Mouse (Mus musculus): ENCODE measurements at regions not wholly inside any gene's neighbourhood (a gene's known extent, or its start where the extent isn't known, plus 50 kb on each side); places are given as distances from the start of the nearest gene placed in this dataset.

DNA sequence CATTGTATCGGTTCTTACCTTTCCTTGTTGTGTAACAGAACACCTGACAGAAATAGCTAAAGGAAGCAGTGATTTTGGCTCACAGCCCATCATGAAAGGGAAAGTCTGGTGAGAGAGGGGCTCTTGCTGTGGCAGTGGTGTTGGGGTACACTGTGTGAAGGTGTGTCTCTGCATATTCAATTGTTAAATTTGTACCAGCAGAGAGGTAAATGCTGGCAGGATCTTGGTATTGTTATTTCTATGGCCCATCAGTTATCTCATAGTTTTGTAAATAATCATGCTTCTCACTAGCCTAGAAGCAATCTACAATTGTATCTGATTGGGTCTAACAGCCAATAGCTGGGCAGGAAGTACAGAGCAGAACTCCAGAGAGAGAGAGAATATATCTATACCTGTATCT is 95.7 kb downstream of the Mfap3l start:
- TF ChIP-seq MYOD1 (IDR thresholded peaks at IDR 0.05; ENCODE audit: control insufficient read depth, insufficient read length, low read depth) (no peak), MAX (IDR thresholded peaks at IDR 0.05) (no peak), USF1 (IDR thresholded peaks at IDR 0.05; ENCODE audit: low read depth) (no peak), CEBPB (IDR thresholded peaks at IDR 0.05; ENCODE audit: low read depth) (no peak), FOSL1 (IDR thresholded peaks at IDR 0.05; ENCODE audit: insufficient read depth, low read length, poor library complexity, severe bottlenecking) (no peak), CTCF (IDR thresholded peaks at IDR 0.05; ENCODE audit: control insufficient read depth, insufficient read depth, insufficient read length) (no peak), MYOG (IDR thresholded peaks at IDR 0.05; ENCODE audit: control insufficient read depth, extremely low read depth, insufficient read length) (no peak)
- no peaks in the 10 kb centered on the region for H3K27me3 ChIP-seq (ENCODE audit: control insufficient read depth, insufficient read depth, insufficient read length)
- H3K79me3 ChIP-seq (ENCODE audit: low read depth), result no peaks in the 10 kb centered on the region
- no peaks in the 10 kb centered on the region for H3K79me2 ChIP-seq (ENCODE audit: control insufficient read depth, insufficient read depth)
- H3K4me3 ChIP-seq (ENCODE audit: insufficient read depth, poor library complexity, severe bottlenecking), result no peak overlapping the region
- no peaks in the 10 kb centered on the region for H3K36me3 ChIP-seq (ENCODE audit: control insufficient read depth, insufficient read depth)
- H3ac ChIP-seq (ENCODE audit: control insufficient read depth, insufficient read length, low read depth), result no peak overlapping the region

DNA sequence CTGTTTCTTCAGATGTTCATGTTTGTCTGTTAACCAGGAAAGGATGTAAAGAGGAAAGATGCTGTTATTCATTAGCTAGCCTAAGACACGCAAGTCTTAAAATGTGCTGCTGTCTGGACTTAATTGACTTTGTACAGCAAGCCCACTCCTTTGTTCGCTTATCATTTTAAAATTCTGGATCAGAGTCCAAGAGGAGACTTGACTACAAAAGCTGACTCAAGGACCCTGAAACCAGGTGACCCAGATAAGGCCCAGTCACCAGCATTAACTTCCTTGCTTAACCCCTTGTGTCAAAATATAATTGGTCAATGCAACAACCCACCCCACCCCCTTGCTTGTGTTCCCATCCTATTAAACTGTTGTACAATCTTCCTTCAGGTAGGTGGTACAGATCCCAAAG is 99.9 kb downstream of the Mfap3l start:
- no peak for TF ChIP-seq FOSL1 (IDR thresholded peaks at IDR 0.05; ENCODE audit: insufficient read depth, low read length, poor library complexity, severe bottlenecking)
- no peak for TF ChIP-seq MYOG (IDR thresholded peaks at IDR 0.05; ENCODE audit: control insufficient read depth, extremely low read depth, insufficient read length)
- TF ChIP-seq MYOD1 (IDR thresholded peaks at IDR 0.05; ENCODE audit: control insufficient read depth, insufficient read length, low read depth), result no peak
- TF ChIP-seq CTCF (IDR thresholded peaks at IDR 0.05; ENCODE audit: control insufficient read depth, insufficient read depth, insufficient read length), result no peak
- no peak for TF ChIP-seq CEBPB (IDR thresholded peaks at IDR 0.05; ENCODE audit: low read depth)
- TF ChIP-seq MAX (IDR thresholded peaks at IDR 0.05), result no peak
- Histone ChIP-seq H3K79me3 (ENCODE audit: low read depth) (no peaks in the 10 kb centered on the region), H3K79me2 (ENCODE audit: control insufficient read depth, insufficient read depth) (no peaks in the 10 kb centered on the region), H3K36me3 (ENCODE audit: control insufficient read depth, insufficient read depth) (no peaks in the 10 kb centered on the region), H3K27me3 (ENCODE audit: control insufficient read depth, insufficient read depth, insufficient read length) (no peaks in the 10 kb centered on the region), H3ac (ENCODE audit: control insufficient read depth, insufficient read length, low read depth) (no peak overlapping the region), H3K4me3 (ENCODE audit: insufficient read depth, poor library complexity, severe bottlenecking) (no peak overlapping the region)

DNA sequence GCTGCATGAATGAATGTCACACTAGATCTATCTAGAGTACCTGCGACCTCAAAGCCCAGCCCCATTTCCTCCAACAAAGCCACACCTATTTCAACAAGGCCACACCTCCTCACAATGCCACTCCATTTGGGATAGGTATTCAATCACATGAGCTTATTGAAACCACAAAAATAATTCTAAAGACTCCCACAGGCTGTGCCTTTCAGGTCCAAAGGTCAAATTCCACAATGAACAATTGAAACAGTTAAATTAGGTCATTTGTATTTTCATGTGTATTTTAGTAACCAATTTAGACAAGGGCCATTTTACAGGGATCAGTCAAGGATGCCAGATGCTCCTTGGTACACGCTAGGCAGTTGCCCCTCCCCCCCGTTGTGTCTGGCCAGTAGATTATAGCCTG is 103.3 kb downstream of the Mfap3l start:
- Histone ChIP-seq H3K4me3 (ENCODE audit: insufficient read depth, poor library complexity, severe bottlenecking) (no peak overlapping the region), H3K79me2 (ENCODE audit: control insufficient read depth, insufficient read depth) (no peaks in the 10 kb centered on the region), H3K36me3 (ENCODE audit: control insufficient read depth, insufficient read depth) (no peaks in the 10 kb centered on the region), H3K27me3 (ENCODE audit: control insufficient read depth, insufficient read depth, insufficient read length) (no peaks in the 10 kb centered on the region), H3K79me3 (ENCODE audit: low read depth) (no peaks in the 10 kb centered on the region), H3ac (ENCODE audit: control insufficient read depth, insufficient read length, low read depth) (no peak overlapping the region)
- no peak for TF ChIP-seq MYOD1 (IDR thresholded peaks at IDR 0.05; ENCODE audit: control insufficient read depth, insufficient read length, low read depth)
- TF ChIP-seq CEBPB (IDR thresholded peaks at IDR 0.05; ENCODE audit: low read depth), result no peak
- no peak for TF ChIP-seq MYOG (IDR thresholded peaks at IDR 0.05; ENCODE audit: control insufficient read depth, extremely low read depth, insufficient read length)

DNA sequence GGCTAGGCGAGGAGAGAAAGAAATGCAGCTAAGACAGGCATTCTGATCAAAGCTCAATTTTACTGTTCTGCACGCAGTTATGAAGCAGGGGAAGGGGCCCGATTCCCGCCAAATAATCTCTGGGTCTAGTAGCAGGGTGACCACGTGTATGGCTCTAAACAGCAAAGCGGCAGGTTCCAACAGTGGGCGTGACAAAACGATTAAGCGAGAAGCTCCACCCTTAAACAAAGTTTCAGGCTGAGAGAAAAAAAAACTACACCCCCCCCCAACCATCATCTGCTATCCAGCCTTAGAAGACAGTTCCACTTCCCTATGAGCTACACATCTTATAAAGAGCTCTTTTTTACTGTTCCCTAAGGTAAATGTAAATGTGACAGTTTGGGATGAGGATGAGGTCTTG is 103.8 kb downstream of the Mfap3l start:
- H3ac ChIP-seq (ENCODE audit: control insufficient read depth, insufficient read length, low read depth), result no peak overlapping the region
- TF ChIP-seq MAX (IDR thresholded peaks at IDR 0.05) (no peak), MYOD1 (IDR thresholded peaks at IDR 0.05; ENCODE audit: control insufficient read depth, insufficient read length, low read depth) (no peak), FOSL1 (IDR thresholded peaks at IDR 0.05; ENCODE audit: insufficient read depth, low read length, poor library complexity, severe bottlenecking) (no peak), CTCF (IDR thresholded peaks at IDR 0.05; ENCODE audit: control insufficient read depth, insufficient read depth, insufficient read length) (no peak), MYOG (IDR thresholded peaks at IDR 0.05; ENCODE audit: control insufficient read depth, extremely low read depth, insufficient read length) (no peak), USF1 (IDR thresholded peaks at IDR 0.05; ENCODE audit: low read depth) (no peak), CEBPB (IDR thresholded peaks at IDR 0.05; ENCODE audit: low read depth) (no peak)
- H3K27me3 ChIP-seq (ENCODE audit: control insufficient read depth, insufficient read depth, insufficient read length), result no peaks in the 10 kb centered on the region
- H3K79me3 ChIP-seq (ENCODE audit: low read depth), result no peaks in the 10 kb centered on the region
- H3K79me2 ChIP-seq (ENCODE audit: control insufficient read depth, insufficient read depth), result no peaks in the 10 kb centered on the region
- H3K36me3 ChIP-seq (ENCODE audit: control insufficient read depth, insufficient read depth), result no peaks in the 10 kb centered on the region
- H3K4me3 ChIP-seq (ENCODE audit: insufficient read depth, poor library complexity, severe bottlenecking), result no peak overlapping the region

DNA sequence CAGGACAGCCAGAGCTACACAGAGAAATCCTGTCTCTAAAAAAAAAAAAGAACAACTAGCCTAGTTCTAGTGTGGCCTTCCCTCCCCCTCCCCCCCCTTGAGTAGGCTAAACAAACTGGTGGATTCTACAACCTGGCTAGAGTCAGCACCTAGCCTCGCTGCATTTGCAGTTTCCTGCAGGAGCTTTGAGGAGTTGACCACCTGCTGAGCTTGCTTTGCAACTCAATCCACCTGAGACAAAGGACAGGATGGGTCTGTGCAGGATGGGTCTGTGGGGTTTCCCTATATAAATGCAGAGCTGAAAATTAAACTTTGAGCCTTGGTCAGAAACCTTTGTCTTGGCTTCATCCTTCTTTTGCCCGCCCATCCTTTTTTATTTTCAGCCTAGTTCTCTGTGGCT is 104.3 kb downstream of the Mfap3l start:
- Histone ChIP-seq H3K4me3 (ENCODE audit: insufficient read depth, poor library complexity, severe bottlenecking) (no peak overlapping the region), H3K36me3 (ENCODE audit: control insufficient read depth, insufficient read depth) (no peaks in the 10 kb centered on the region), H3K27me3 (ENCODE audit: control insufficient read depth, insufficient read depth, insufficient read length) (no peaks in the 10 kb centered on the region), H3K79me3 (ENCODE audit: low read depth) (no peaks in the 10 kb centered on the region), H3ac (ENCODE audit: control insufficient read depth, insufficient read length, low read depth) (no peak overlapping the region), H3K79me2 (ENCODE audit: control insufficient read depth, insufficient read depth) (no peaks in the 10 kb centered on the region)
- TF ChIP-seq MYOD1 (IDR thresholded peaks at IDR 0.05; ENCODE audit: control insufficient read depth, insufficient read length, low read depth) (no peak), FOSL1 (IDR thresholded peaks at IDR 0.05; ENCODE audit: insufficient read depth, low read length, poor library complexity, severe bottlenecking) (no peak), CTCF (IDR thresholded peaks at IDR 0.05; ENCODE audit: control insufficient read depth, insufficient read depth, insufficient read length) (no peak), CEBPB (IDR thresholded peaks at IDR 0.05; ENCODE audit: low read depth) (no peak)

DNA sequence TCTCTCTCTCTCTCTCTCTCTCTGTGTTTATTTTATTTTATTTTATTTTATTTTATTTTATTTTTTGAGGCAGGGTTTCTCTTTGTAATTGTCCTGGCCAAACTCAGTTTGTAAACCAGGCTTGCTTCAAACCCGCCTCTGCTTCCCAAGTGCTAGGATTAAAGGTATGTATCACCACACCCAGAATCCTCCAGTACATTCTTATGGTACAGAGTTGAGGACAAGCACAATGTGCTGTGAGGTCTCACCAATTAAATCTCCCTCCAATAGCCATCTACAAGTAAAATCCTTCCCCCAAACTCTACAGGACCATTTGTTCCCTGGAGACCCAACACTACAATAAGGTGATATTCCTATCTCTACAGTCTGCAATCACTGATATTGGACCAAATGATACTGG is 105.0 kb downstream of the Mfap3l start:
- H3ac ChIP-seq (ENCODE audit: control insufficient read depth, insufficient read length, low read depth), result no peak overlapping the region
- no peaks in the 10 kb centered on the region for H3K79me2 ChIP-seq (ENCODE audit: control insufficient read depth, insufficient read depth)
- H3K79me3 ChIP-seq (ENCODE audit: low read depth), result no peaks in the 10 kb centered on the region
- no peaks in the 10 kb centered on the region for H3K36me3 ChIP-seq (ENCODE audit: control insufficient read depth, insufficient read depth)
- no peak overlapping the region for H3K4me3 ChIP-seq (ENCODE audit: insufficient read depth, poor library complexity, severe bottlenecking)
- no peaks in the 10 kb centered on the region for H3K27me3 ChIP-seq (ENCODE audit: control insufficient read depth, insufficient read depth, insufficient read length)
- TF ChIP-seq USF1 (IDR thresholded peaks at IDR 0.05; ENCODE audit: low read depth), result no peak
- TF ChIP-seq CTCF (IDR thresholded peaks at IDR 0.05; ENCODE audit: control insufficient read depth, insufficient read depth, insufficient read length), result no peak
- TF ChIP-seq MAX (IDR thresholded peaks at IDR 0.05), result no peak
- no peak for TF ChIP-seq CEBPB (IDR thresholded peaks at IDR 0.05; ENCODE audit: low read depth)
- no peak for TF ChIP-seq MYOD1 (IDR thresholded peaks at IDR 0.05; ENCODE audit: control insufficient read depth, insufficient read length, low read depth)
- TF ChIP-seq FOSL1 (IDR thresholded peaks at IDR 0.05; ENCODE audit: insufficient read depth, low read length, poor library complexity, severe bottlenecking), result no peak
- TF ChIP-seq MYOG (IDR thresholded peaks at IDR 0.05; ENCODE audit: control insufficient read depth, extremely low read depth, insufficient read length), result no peak

All from C2C12 (cell line).